Mouse (Mus musculus): ENCODE measurements around the gene Zbtb40.
A peak's percentile ranks its signal among the peaks of the same experiment; 100 is the strongest.

The Zbtb40 gene

GRCm38 (mm10) chr4:136977244-136977643 lies 71.4 kb downstream of the Zbtb40 start:
- DNase-seq (ENCODE audit: low read depth, low spot score), result no peak

GRCm38 (mm10) chr4:136970939-136971338 lies 77.7 kb downstream of the Zbtb40 start:
- DNase-seq (ENCODE audit: low read depth, low spot score), result peak; percentile 57

- peak; percentile 45 for DNase-seq (ENCODE audit: low read depth, low spot score)
These were observed 78.9 kb downstream of the Zbtb40 start for GRCm38 (mm10) chr4:136969503-136970276.

- DNase-seq (ENCODE audit: low read depth, low spot score), result no peak
These were observed 79.5 kb downstream of the Zbtb40 start for GRCm38 (mm10) chr4:136969096-136969495.

GRCm38 (mm10) chr4:136967511-136967910 lies 81.1 kb downstream of the Zbtb40 start:
- DNase-seq (ENCODE audit: low read depth, low spot score), result no peak

GRCm38 (mm10) chr4:136966493-136967390 lies 81.9 kb downstream of the Zbtb40 start:
- DNase-seq (ENCODE audit: low read depth, low spot score), result no peak

- no peak for DNase-seq (ENCODE audit: low read depth, low spot score)
These were observed 83.6 kb downstream of the Zbtb40 start for GRCm38 (mm10) chr4:136964990-136965421.

- no peak for DNase-seq (ENCODE audit: low read depth, low spot score)
These were observed 86.2 kb downstream of the Zbtb40 start for GRCm38 (mm10) chr4:136962447-136962846.

- DNase-seq (ENCODE audit: low read depth, low spot score), result no peak
These were observed 86.8 kb downstream of the Zbtb40 start for GRCm38 (mm10) chr4:136961642-136962285.

- no peak for DNase-seq (ENCODE audit: low read depth, low spot score)
These were observed 88.0 kb downstream of the Zbtb40 start for GRCm38 (mm10) chr4:136960581-136960980.

- DNase-seq (ENCODE audit: low read depth, low spot score), result no peak
These were observed 88.5 kb downstream of the Zbtb40 start for GRCm38 (mm10) chr4:136960068-136960467.

GRCm38 (mm10) chr4:136956751-136957446 lies 91.7 kb downstream of the Zbtb40 start, which contains the start of gene Epha8:
Gene Epha8, minus strand, starts transcription at chr4:136956816.
- DNase-seq (ENCODE audit: low read depth, low spot score), result peak; percentile 16

- no peak for DNase-seq (ENCODE audit: low read depth, low spot score)
These were observed 94.0 kb downstream of the Zbtb40 start for GRCm38 (mm10) chr4:136954562-136954961.

GRCm38 (mm10) chr4:136949266-136949989 lies 99.2 kb downstream of the Zbtb40 start:
- no peak for DNase-seq (ENCODE audit: low read depth, low spot score)

- DNase-seq (ENCODE audit: low read depth, low spot score), result no peak
These were observed 103.2 kb downstream of the Zbtb40 start for GRCm38 (mm10) chr4:136945397-136945796.

- no peak for DNase-seq (ENCODE audit: low read depth, low spot score)
These were observed 103.8 kb downstream of the Zbtb40 start for GRCm38 (mm10) chr4:136944558-136945350.

GRCm38 (mm10) chr4:136943175-136943574 lies 105.4 kb downstream of the Zbtb40 start:
- no peak for DNase-seq (ENCODE audit: low read depth, low spot score)

- no peak for DNase-seq (ENCODE audit: low read depth, low spot score)
These were observed 105.8 kb downstream of the Zbtb40 start for GRCm38 (mm10) chr4:136942761-136943160.

GRCm38 (mm10) chr4:136937935-136938334 lies 110.7 kb downstream of the Zbtb40 start:
- no peak for DNase-seq (ENCODE audit: low read depth, low spot score)

GRCm38 (mm10) chr4:136937344-136937743 lies 111.3 kb downstream of the Zbtb40 start:
- DNase-seq (ENCODE audit: low read depth, low spot score), result no peak
